Mouse (Mus musculus) hindbrain, embryonic 15.5 days (tissue): ENCODE measurements at regions not wholly inside any gene's neighbourhood (a gene's known extent, or its start where the extent isn't known, plus 50 kb on each side); places are given as distances from the start of the nearest gene placed in this dataset.

ENCODE experiments used
- ATAC-seq: fragments of 200-750 bp; cut with Nextera tagmentation; 2 replicates; pipeline ENCODE4 v1.8.0; 2017; ENCODE audit warnings: low read depth, moderate number of reproducible peaks, moderate TSS enrichment; ENCODE audit not compliant: low FRiP score
- H3K27ac ChIP-seq: fragments of 300-500 bp; sonication (generic); replicated peaks from 2 replicates; pipeline ENCODE4 v1.5.1; 2015; ENCODE audit warnings: mild to moderate bottlenecking, inconsistent platforms
- H3K27me3 ChIP-seq: fragments of 300-500 bp; sonication (generic); 2 replicates; pipeline ENCODE4 v1.6.1; 2015; ENCODE audit warnings: control low read depth, inconsistent platforms
- H3K36me3 ChIP-seq: fragments of 300-500 bp; sonication (generic); 2 replicates; pipeline ENCODE4 v1.6.1; 2015; ENCODE audit warnings: control low read depth, inconsistent platforms
- H3K4me1 ChIP-seq: fragments of 300-500 bp; sonication (generic); replicated peaks from 2 replicates; pipeline ENCODE4 v1.6.1; 2015; ENCODE audit warnings: control low read depth, inconsistent platforms
- H3K4me2 ChIP-seq: fragments of 300-500 bp; sonication (generic); 2 replicates; pipeline ENCODE4 v1.6.1; 2015; ENCODE audit warnings: moderate library complexity, mild to moderate bottlenecking, inconsistent platforms
- H3K4me3 ChIP-seq: fragments of 300-500 bp; sonication (generic); 2 replicates; pipeline ENCODE4 v1.5.1; 2015; ENCODE audit warnings: mild to moderate bottlenecking, inconsistent platforms
- H3K9ac ChIP-seq: fragments of 300-500 bp; sonication (generic); 2 replicates; pipeline ENCODE4 v1.6.1; 2015; ENCODE audit warnings: inconsistent platforms
- H3K9me3 ChIP-seq: fragments of 300-500 bp; sonication (generic); 2 replicates; pipeline ENCODE4 v1.6.1; 2016; ENCODE audit warnings: control low read depth, inconsistent platforms
- WGBS: fragments of 180-500 bp; shearing (Covaris S2); methylation state at CpG from one replicate; pipeline ENCODE4 v1.1.7; 2015; 5-methylcytosine and 5-hydroxymethylcytosine counted together

DNA sequence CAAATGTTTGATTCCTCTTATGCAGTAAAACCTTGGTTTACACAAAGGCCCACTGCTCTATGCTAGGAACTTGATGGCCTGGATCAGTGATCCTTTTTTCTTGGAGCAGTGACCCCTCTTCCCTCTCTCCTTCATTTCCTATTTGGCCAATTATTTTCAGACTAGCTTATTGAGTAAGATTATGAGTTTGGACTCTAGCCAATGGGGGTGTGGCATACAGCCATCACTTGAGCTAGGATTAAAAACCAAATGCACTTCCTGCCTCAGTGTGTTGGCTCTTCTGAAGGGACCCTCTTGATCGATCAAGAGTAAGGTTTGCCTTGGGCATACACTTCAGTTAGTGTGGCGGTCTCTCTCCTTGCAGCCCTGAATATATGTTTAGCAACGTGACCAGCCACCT, 1172.6 kb upstream of the Gulo start:
- no peaks in the 10 kb centered on the region for H3K36me3 ChIP-seq
- no peak overlapping the region for H3K4me3 ChIP-seq
- no peak overlapping the region for H3K27ac ChIP-seq
- no peaks in the 10 kb centered on the region for H3K27me3 ChIP-seq
- no peak for ATAC-seq
- no peak overlapping the region for H3K4me2 ChIP-seq
- WGBS: 67% methylated on average over 3 of the region's 3 CpGs
- H3K4me1 ChIP-seq: 0 out of 2 replicates have a peak, but pooled peaks cover 2% of the 10 kb centered on the region
- no peak overlapping the region for H3K9ac ChIP-seq
- H3K9me3 ChIP-seq: no peaks in the 10 kb centered on the region

DNA sequence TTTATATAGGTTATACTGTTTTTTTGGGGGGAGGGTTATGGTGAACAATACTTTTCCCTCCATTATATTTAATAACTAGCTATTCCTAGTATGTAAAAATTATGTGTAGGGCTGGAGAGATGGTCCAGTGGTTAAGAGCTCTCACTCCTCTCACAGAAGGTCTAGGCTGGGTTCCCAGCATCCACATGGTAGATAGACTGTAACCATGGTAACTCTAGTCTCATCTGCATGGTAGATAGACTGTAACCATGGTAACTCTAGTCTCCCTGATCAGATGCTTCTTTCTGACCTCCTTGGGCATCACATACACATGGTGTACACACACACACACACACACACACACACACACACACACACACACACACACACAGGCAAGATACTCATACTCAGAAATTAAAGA, 1170.5 kb upstream of the Gulo start:
- Histone ChIP-seq H3K4me3 (no peak overlapping the region), H3K4me1 (0 out of 2 replicates have a peak, but pooled peaks cover 2% of the 10 kb centered on the region), H3K9me3 (no peaks in the 10 kb centered on the region), H3K9ac (no peak overlapping the region), H3K36me3 (no peaks in the 10 kb centered on the region), H3K27ac (no peak overlapping the region), H3K27me3 (no peaks in the 10 kb centered on the region), H3K4me2 (no peak overlapping the region)
- peak; percentile 80 for ATAC-seq

DNA sequence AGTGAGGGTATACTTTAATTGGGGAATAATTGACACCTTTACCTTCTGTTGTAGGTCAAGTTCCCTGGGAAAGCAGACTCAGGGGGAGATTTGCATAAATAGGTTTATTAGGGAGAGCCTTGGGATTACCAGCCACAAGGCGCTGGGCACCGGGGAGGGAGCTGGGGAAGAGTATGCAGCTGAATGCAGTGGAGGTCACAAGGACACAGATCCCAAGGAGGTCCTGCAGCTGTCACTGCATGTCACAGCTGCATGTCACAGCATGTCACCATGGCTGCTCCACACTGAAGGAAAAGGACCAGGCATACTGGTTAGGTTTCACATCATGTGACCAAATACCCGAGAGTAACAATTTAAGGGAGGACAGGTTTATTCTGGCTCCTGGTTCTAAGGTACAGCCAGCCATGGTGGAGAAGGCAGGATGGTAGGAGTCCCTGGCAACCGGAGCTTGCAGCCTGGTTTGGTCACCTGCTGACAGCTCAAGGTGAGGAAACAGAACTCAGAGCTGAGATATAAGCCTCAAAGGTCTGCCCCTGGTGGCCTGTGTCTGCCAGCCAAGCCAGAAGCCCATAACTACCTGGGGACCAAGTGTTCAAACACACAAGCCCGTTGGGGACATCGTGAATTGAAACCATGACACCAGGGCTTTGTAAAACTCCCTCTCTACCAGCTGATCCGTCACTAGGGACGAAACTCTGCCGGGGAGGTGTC, 1169.5 kb upstream of the Gulo start:
- Histone ChIP-seq H3K27ac (no peak overlapping the region), H3K4me1 (0 out of 2 replicates have a peak, but pooled peaks cover 2% of the 10 kb centered on the region), H3K27me3 (no peaks in the 10 kb centered on the region), H3K9ac (no peak overlapping the region), H3K9me3 (no peaks in the 10 kb centered on the region), H3K4me3 (no peak overlapping the region), H3K36me3 (no peaks in the 10 kb centered on the region), H3K4me2 (no peak overlapping the region)
- no peak for ATAC-seq
- 53% methylated on average over 9 of the region's 9 CpGs for WGBS

DNA sequence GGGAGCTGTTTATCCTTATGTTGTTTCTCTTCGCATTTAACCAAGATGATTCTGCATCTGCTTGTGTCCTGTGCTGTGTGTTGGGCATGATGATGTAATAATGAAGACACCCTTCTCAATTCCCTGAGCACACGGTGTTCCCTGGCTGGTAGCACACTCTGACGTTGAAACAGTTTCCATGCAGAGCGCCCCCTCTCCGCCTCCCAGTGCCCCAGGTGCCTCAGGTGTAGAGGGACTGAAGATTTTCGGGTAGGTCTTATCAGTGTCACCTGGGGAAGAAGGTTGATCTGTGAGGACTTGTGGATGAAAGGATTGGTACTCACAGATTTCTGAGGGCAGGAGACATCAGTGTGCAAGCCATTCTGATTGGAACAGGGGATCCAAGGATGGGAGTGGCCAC, 1167.7 kb upstream of the Gulo start:
- Histone ChIP-seq H3K4me1 (0 out of 2 replicates have a peak, but pooled peaks cover under 1% of the 10 kb centered on the region), H3K4me2 (no peak overlapping the region), H3K27ac (no peak overlapping the region), H3K9ac (no peak overlapping the region), H3K9me3 (no peaks in the 10 kb centered on the region), H3K27me3 (no peaks in the 10 kb centered on the region), H3K4me3 (no peak overlapping the region), H3K36me3 (no peaks in the 10 kb centered on the region)
- ATAC-seq: no peak
- WGBS: 80% methylated on average over 6 of the region's 6 CpGs

DNA sequence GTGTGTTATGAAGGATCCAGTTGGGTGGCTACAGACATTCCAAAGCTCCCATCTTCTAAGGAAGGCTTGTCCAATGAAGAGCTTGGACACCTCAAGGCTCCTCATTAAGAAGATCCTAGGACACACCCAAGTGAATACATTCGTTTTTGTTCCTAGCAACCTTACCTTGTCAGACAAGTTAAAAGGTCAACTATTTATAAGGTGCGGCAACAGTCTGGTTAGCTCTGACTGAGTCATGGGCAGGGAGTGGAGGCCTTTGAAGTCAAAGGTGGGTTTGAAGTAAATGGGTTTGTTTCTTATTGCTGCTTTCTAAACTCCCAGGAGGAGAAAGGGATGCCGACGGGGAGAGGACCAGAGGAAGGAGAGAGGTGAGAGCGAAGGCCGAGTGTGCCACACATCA, 1167.1 kb upstream of the Gulo start:
- H3K27ac ChIP-seq: no peak overlapping the region
- WGBS: 90% methylated on average over 6 of the region's 6 CpGs
- H3K4me3 ChIP-seq: no peak overlapping the region
- H3K4me1 ChIP-seq: no peaks in the 10 kb centered on the region
- H3K36me3 ChIP-seq: no peaks in the 10 kb centered on the region
- no peaks in the 10 kb centered on the region for H3K27me3 ChIP-seq
- no peak for ATAC-seq
- no peak overlapping the region for H3K9ac ChIP-seq
- H3K4me2 ChIP-seq: no peak overlapping the region
- no peaks in the 10 kb centered on the region for H3K9me3 ChIP-seq

DNA sequence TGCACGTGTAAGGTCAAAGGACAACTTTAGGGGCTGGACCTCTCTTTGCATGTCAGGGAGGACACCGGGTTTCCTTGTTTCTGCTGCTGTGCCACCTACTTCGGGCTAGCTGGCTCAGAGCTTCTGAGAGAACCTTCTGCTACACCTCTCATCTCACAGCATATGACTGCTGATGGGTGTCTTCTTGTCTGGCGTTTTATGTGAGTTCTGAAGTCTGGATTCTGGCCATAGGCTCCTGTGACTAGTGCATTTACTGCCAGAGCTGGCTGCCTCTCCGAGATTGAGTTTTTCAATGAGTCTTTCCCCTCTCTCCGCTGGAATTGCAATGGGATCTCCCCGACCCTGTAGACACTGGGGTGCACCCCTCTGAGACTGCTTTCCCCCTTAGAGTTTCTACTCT, 1165.9 kb upstream of the Gulo start:
- no peak overlapping the region for H3K4me2 ChIP-seq
- no peaks in the 10 kb centered on the region for H3K4me1 ChIP-seq
- H3K4me3 ChIP-seq: no peak overlapping the region
- no peak overlapping the region for H3K9ac ChIP-seq
- no peak overlapping the region for H3K27ac ChIP-seq
- WGBS: 85% methylated on average over 7 of the region's 7 CpGs
- no peaks in the 10 kb centered on the region for H3K36me3 ChIP-seq
- ATAC-seq: no peak
- no peaks in the 10 kb centered on the region for H3K27me3 ChIP-seq
- no peaks in the 10 kb centered on the region for H3K9me3 ChIP-seq

DNA sequence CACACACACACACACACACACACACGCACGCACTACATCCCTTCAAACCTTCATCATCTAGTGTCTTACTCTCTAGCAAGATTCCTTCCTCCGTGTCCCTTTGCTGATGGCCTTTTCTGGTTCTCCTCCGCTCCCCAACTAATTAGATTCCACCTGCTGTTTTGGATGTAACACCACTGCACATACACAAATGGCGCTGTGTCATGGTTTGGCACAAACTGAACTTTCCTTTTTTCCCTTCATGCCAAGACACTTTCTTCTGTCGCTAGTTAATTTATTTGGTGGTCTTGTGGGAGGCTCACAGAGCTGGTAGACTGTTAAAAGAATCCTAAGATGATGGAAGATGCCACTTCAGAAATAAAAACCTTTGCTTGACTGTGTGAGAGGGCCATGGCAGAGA, 1161.8 kb upstream of the Gulo start:
- Histone ChIP-seq H3K4me2 (no peak overlapping the region), H3K27me3 (no peaks in the 10 kb centered on the region), H3K36me3 (no peaks in the 10 kb centered on the region), H3K27ac (no peak overlapping the region), H3K9ac (no peak overlapping the region), H3K4me1 (no peaks in the 10 kb centered on the region), H3K9me3 (no peaks in the 10 kb centered on the region), H3K4me3 (no peak overlapping the region)
- ATAC-seq: no peak
- WGBS: 77% methylated on average over 6 of the region's 6 CpGs

DNA sequence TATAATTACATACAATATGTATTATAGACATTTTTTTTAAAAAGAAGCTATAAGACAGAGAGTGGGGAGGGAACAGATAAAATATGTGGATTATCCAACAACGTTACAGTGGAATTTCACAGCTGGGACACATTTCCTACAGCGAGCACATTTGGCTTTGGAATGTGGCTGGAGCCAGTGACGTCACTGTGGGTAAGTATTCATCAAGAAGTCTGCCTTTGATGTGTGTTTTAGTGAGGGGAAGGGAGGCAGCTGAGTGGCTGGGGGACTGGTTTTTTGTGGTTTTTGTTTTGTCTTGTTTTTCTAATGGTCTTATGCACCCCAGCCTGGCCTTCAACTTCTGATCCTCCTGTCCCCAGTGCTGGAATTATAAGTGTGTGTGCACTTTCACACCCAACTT, 1161.2 kb upstream of the Gulo start:
- H3K36me3 ChIP-seq: no peaks in the 10 kb centered on the region
- no peak for ATAC-seq
- H3K4me1 ChIP-seq: no peaks in the 10 kb centered on the region
- H3K4me2 ChIP-seq: no peak overlapping the region
- H3K9ac ChIP-seq: no peak overlapping the region
- H3K27ac ChIP-seq: no peak overlapping the region
- 51% methylated on average over 3 of the region's 3 CpGs for WGBS
- no peaks in the 10 kb centered on the region for H3K27me3 ChIP-seq
- H3K9me3 ChIP-seq: no peaks in the 10 kb centered on the region
- no peak overlapping the region for H3K4me3 ChIP-seq

DNA sequence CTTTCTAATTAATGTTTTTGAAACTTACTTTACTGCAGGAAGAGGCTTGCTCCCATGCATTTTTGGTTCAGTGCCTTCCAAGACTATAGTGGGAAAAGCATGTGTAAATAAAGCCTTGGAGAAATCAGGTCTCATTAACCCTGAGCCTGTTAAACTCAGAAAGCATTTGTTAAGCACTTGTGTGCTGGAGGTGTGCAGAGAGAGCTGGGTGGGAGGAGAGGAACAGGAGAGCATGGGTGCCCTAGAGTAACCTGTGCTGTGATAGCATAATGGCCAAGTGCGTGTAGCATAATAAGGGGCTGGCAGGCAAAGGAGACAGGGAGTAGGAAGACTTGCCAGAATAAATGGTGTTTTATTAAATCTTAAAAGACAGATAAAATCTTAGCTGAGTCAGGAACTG, 1160.2 kb upstream of the Gulo start:
- Histone ChIP-seq H3K4me1 (no peaks in the 10 kb centered on the region), H3K27ac (no peak overlapping the region), H3K9ac (no peak overlapping the region), H3K36me3 (no peaks in the 10 kb centered on the region), H3K9me3 (no peaks in the 10 kb centered on the region), H3K4me3 (no peak overlapping the region), H3K4me2 (no peak overlapping the region), H3K27me3 (no peaks in the 10 kb centered on the region)
- no peak for ATAC-seq
- 46% methylated on average over 1 of the region's 1 CpGs for WGBS

DNA sequence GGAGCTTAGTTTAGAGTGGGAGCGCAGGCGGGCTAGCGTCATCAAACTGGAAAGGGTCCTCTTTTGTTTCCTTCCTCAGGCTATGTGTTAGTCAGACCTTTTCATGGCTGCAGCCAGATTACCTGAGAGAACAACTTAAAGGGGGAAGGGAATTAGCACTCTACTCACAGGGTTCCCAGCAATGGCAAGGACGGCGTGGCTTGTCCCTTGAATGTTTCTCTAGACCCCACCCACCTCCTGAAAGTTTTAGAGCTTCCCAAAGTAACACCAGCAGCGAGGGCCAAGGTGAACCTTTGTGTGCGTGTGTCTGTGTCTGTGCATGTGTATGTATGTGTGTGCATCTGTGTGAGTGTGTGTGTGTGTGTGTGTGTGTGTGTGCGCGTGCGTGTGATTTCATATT, 1151.0 kb upstream of the Gulo start:
- WGBS: 91% methylated on average over 10 of the region's 10 CpGs

DNA sequence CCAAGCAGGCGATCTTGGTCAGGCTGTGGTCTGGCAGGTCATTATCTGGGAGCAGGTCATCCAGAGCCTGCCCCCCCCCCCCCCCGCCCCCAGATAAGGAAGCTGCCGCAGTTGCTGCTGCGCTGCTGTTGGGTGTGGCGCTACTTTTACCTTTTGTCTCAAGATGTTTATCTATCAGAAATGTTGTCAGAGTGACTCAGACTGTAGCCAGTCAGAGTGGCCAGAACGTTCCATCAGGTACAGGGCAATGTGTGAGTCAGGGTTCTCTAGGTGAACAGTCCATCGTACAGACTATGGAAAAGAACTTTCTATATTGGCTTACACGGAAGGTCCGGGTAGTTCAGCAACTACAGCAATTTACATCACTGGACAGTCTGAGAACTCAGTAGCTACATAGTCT, 1149.9 kb upstream of the Gulo start:
- Histone ChIP-seq H3K36me3 (no peaks in the 10 kb centered on the region), H3K27ac (no peak overlapping the region), H3K4me3 (no peak overlapping the region), H3K9ac (no peak overlapping the region), H3K4me2 (no peak overlapping the region), H3K27me3 (no peaks in the 10 kb centered on the region), H3K9me3 (no peaks in the 10 kb centered on the region), H3K4me1 (no peaks in the 10 kb centered on the region)
- 94% methylated on average over 8 of the region's 9 CpGs for WGBS
- ATAC-seq: no peak

More for the DNA sequence above, 1151.0 kb upstream of the Gulo start:
- no peaks in the 10 kb centered on the region for H3K4me1 ChIP-seq
- H3K9me3 ChIP-seq: no peaks in the 10 kb centered on the region
- H3K9ac ChIP-seq: no peak overlapping the region
- H3K36me3 ChIP-seq: no peaks in the 10 kb centered on the region
- H3K27ac ChIP-seq: no peak overlapping the region
- no peak overlapping the region for H3K4me3 ChIP-seq
- no peaks in the 10 kb centered on the region for H3K27me3 ChIP-seq
- no peak overlapping the region for H3K4me2 ChIP-seq
- no peak for ATAC-seq

DNA sequence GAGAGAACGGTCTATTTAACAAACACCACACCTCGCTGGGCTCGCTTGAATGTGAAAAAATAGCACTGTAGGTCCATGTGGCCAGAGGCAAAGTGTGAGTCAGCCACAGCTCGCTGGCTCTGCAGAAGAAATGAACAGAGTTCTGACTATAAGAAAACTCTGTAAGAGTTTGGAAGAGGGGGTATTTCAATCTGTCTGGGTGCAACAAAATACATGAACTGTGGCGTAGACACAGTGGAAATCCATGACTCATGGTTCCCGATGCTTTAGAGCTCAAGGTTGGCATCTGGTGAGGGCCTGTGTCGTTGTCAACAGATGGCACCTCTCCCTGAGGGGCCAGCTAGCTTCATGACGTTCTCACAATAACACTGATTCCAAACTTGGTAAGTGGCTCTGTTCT, 1147.4 kb upstream of the Gulo start:
- Histone ChIP-seq H3K4me3 (no peak overlapping the region), H3K9ac (no peak overlapping the region), H3K27ac (no peak overlapping the region), H3K36me3 (no peaks in the 10 kb centered on the region), H3K4me1 (no peaks in the 10 kb centered on the region), H3K27me3 (no peaks in the 10 kb centered on the region), H3K4me2 (no peak overlapping the region), H3K9me3 (no peaks in the 10 kb centered on the region)
- ATAC-seq: no peak
- 59% methylated on average over 8 of the region's 8 CpGs for WGBS

DNA sequence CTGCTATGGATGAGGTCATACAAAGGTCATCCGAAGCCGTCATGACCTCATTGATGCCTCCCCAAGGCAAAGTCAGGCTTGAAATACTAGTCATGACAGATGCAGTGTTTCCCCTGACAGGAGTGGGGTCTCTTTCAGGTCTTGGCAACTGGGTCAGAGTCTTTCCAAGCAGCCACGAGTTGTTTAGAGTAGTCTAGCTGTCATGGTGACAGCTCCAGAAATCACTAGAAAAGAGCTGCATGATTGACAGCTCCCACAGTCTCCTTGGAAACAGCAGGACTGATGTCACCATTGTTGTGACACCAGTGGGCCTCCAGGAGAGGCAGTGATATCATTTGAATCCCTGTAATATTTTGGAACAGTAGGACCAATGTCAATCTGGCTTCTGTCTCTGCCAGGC, 1144.6 kb upstream of the Gulo start:
- Histone ChIP-seq H3K9me3 (no peaks in the 10 kb centered on the region), H3K9ac (no peak overlapping the region), H3K4me2 (no peak overlapping the region), H3K27me3 (no peaks in the 10 kb centered on the region), H3K36me3 (no peaks in the 10 kb centered on the region), H3K4me3 (no peak overlapping the region), H3K4me1 (no peaks in the 10 kb centered on the region), H3K27ac (no peak overlapping the region)
- WGBS: 47% methylated on average over 3 of the region's 3 CpGs
- no peak for ATAC-seq
